Mouse (Mus musculus): ENCODE measurements around the gene Ccdc3. TPM values are rescaled to one million over a fixed set of nuclear protein-coding genes. Genes with fewer than 3 reads are reported as not detected.

Gene Ccdc3
- polyA plus RNA-seq, 1 experiment from 2014 or later, result 10.2 TPM

DNA sequence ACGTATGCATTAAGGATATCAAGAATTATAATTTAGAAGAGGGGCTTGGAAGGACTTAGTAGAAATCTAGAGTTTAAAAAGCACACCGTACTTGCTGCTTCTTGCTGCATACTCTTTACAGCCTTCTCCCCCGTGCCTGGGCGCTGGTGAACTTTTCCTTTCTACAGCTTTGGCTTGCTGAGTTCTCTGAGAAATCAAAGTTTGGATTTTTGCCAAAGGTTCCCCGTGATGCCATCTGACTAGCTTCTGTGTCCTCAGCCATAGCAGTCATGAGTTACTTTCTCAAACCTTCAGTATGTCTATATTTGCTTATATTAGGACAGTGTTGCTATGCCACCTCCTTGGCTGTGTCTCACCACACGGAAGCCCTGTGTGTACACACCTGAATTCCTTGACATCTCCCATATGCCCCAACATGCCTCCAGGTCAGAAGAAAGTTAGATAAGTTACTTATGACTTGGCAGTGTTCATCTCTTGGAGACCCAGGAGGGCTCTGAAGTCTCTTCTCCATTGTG is 57.2 kb downstream of the Ccdc3 start:
- Histone ChIP-seq H3K27me3 (replicated peaks) (no peaks in the 10 kb centered on the region), H3K4me1 (no peaks in the 10 kb centered on the region), H3K4me3 (no peak overlapping the region), H3K9me3 (replicated peaks) (no peaks in the 10 kb centered on the region), H3K27ac (no peak overlapping the region), H3K9ac (no peak overlapping the region), H3K4me2 (no peak overlapping the region), H3K36me3 (no peaks in the 10 kb centered on the region)
- 59% methylated on average over 6 of the region's 6 CpGs for WGBS (ENCODE audit: insufficient replicate concordance)
- no peak for ATAC-seq

DNA sequence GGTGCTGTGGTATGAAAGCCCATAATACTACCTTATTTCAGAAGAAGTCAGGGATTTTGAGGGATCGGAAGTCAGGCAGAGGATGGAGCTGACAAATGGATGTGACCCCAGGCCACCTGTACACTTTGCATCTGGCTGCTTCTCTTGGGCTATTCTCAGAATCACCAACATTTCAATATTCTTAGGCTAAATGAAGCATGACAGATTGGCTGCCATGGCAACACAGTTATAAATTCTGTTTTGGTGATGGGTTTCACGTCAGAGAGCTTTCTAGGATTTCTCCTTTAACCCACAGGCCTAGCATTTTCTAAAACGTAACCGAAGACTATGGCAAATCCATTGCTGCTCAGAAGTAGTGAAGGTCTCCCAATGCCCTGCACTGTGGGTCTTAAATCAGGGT is 59.9 kb downstream of the Ccdc3 start:
- H3K9ac ChIP-seq, result no peak overlapping the region
- H3K4me2 ChIP-seq, result no peak overlapping the region
- no peaks in the 10 kb centered on the region for H3K9me3 ChIP-seq (replicated peaks)
- H3K4me1 ChIP-seq, result no peaks in the 10 kb centered on the region
- no peaks in the 10 kb centered on the region for H3K36me3 ChIP-seq
- ATAC-seq, result no peak
- 72% methylated on average over 4 of the region's 4 CpGs for WGBS (ENCODE audit: insufficient replicate concordance)
- no peaks in the 10 kb centered on the region for H3K27me3 ChIP-seq (replicated peaks)
- no peak overlapping the region for H3K4me3 ChIP-seq
- no peak overlapping the region for H3K27ac ChIP-seq

DNA sequence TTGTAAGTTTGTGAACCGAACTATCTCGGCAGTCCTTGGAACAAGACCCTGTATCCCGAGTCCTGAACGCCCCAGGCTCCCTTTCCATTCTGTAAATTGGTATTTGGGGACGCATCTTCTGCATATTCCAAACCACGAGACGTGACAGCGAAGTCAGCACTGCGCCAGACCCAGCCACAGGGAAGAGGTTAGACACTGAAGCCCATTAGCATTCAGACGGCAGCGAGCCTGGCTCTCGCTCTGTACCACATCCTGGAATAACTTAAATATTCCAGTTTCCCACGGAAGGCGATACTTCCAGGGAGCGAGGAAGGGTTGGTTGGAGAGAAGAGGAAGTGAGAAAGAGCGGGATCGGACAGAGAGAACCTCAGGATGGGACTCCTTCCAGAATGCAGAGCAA is 61.7 kb downstream of the Ccdc3 start:
- no peaks in the 10 kb centered on the region for H3K27me3 ChIP-seq (replicated peaks)
- ATAC-seq, result no peak
- H3K9me3 ChIP-seq (replicated peaks), result no peaks in the 10 kb centered on the region
- H3K4me3 ChIP-seq, result no peak overlapping the region
- no peak overlapping the region for H3K9ac ChIP-seq
- 72% methylated on average over 17 of the region's 17 CpGs for whole genome bisulfite sequencing (ENCODE audit: insufficient replicate concordance)
- no peaks in the 10 kb centered on the region for H3K4me1 ChIP-seq
- no peak overlapping the region for H3K27ac ChIP-seq
- H3K36me3 ChIP-seq, result no peaks in the 10 kb centered on the region
- H3K4me2 ChIP-seq, result no peak overlapping the region

DNA sequence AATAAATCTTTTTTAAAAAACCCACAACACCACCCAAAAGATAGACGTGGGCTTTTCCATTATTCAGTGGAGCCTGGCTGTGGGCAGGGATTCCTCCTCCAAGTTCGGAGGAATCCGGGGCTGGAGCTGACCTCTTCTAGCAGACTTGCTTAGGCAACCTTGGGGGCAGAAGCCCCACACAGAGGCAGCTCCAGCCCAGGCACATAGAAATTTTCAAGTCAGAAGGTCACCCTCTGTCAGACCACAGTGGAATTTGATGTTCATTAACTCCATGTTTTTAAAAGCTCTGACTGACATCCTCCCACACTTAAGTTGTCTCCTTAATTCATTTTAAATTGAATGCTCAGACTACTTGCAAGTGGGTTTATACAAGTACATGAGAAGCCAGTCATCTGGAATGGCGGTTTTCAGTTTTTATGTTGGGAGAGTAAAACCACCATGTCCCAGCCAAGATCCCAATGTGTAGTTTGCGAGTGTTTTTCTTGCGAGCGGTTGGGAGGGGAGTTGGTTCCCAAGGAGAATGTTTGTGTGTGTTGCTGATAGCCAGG is 63.3 kb downstream of the Ccdc3 start:
- no peaks in the 10 kb centered on the region for H3K4me1 ChIP-seq
- H3K9me3 ChIP-seq (replicated peaks), result no peaks in the 10 kb centered on the region
- no peak overlapping the region for H3K9ac ChIP-seq
- H3K36me3 ChIP-seq, result no peaks in the 10 kb centered on the region
- no peak for ATAC-seq
- 69% methylated on average over 7 of the region's 7 CpGs for WGBS (ENCODE audit: insufficient replicate concordance)
- H3K4me3 ChIP-seq, result no peak overlapping the region
- H3K27ac ChIP-seq, result no peak overlapping the region
- H3K27me3 ChIP-seq (replicated peaks), result no peaks in the 10 kb centered on the region
- H3K4me2 ChIP-seq, result no peak overlapping the region

DNA sequence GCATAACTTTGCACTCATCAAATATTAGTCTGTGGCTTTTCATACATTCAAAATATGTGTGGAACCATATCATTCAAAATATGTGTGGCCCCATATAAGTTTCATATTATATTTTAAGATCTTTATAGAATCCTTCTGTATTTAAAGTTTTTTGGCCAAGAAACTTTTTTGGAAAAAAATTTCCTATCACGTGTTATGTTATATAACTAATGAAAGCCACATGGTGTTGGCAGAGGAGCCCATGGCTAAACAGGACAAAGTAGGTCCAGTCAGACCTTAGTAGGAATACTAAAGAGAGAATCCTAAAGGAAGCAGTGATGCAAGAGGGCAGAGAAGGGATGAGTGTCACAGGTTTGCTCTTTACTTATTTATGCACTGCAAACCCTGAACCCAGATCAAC is 65.6 kb downstream of the Ccdc3 start:
- Histone ChIP-seq H3K4me3 (no peak overlapping the region), H3K36me3 (no peaks in the 10 kb centered on the region), H3K4me2 (no peak overlapping the region), H3K27me3 (replicated peaks) (no peaks in the 10 kb centered on the region), H3K27ac (no peak overlapping the region), H3K9ac (no peak overlapping the region), H3K4me1 (no peaks in the 10 kb centered on the region), H3K9me3 (replicated peaks) (no peaks in the 10 kb centered on the region)
- 66% methylated on average over 1 of the region's 1 CpGs for WGBS (ENCODE audit: insufficient replicate concordance)
- no peak for ATAC-seq

DNA sequence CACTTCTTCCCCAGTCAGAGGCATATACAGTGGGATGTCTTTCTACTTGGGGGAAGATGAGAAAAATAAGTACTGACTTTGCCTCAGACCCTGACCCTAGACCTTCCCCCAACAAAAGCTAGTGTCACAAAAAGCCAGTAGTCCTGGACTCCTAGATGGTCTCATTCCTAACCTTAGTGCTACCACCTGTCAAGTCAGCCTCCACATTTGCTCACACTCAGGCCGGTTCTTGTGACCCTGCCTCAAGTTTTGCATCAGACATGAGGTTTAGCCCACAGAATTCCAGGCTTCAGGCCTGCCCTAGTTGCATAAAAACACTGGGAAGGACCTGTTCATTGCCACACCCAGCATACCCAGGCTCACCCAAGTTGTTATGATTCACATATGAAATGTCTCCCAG is 67.4 kb downstream of the Ccdc3 start:
- Histone ChIP-seq H3K4me3 (no peak overlapping the region), H3K9me3 (replicated peaks) (no peaks in the 10 kb centered on the region), H3K27ac (no peak overlapping the region), H3K36me3 (no peaks in the 10 kb centered on the region), H3K4me1 (no peaks in the 10 kb centered on the region), H3K27me3 (replicated peaks) (no peaks in the 10 kb centered on the region), H3K9ac (no peak overlapping the region), H3K4me2 (no peak overlapping the region)
- WGBS (ENCODE audit: insufficient replicate concordance), result 37% methylated on average over 1 of the region's 1 CpGs
- ATAC-seq, result no peak

DNA sequence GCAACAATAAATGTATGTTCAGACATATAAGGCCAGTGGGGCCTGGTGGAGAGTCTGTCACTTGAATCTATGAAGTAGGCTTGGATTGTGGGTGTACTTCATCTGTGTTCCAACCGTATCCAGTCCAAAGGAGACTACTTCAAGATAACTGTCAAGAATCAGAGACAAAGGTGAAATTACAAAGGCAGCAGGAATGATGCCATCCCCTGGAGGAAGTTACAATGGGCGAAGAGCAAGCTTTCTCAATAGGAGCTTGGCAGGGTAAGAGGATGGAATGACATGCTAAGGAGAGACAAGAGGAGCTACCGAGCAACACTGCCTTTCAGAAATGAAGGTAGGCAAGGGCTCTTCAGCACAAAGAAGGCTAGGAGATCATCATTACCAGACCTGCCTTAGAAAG is 69.1 kb downstream of the Ccdc3 start:
- H3K9me3 ChIP-seq (replicated peaks), result no peaks in the 10 kb centered on the region
- no peak overlapping the region for H3K4me2 ChIP-seq
- H3K27me3 ChIP-seq (replicated peaks), result no peaks in the 10 kb centered on the region
- no peak overlapping the region for H3K27ac ChIP-seq
- no peak overlapping the region for H3K9ac ChIP-seq
- H3K36me3 ChIP-seq, result no peaks in the 10 kb centered on the region
- no peak overlapping the region for H3K4me3 ChIP-seq
- H3K4me1 ChIP-seq, result no peaks in the 10 kb centered on the region
- WGBS (ENCODE audit: insufficient replicate concordance), result 66% methylated on average over 3 of the region's 3 CpGs
- ATAC-seq, result no peak

DNA sequence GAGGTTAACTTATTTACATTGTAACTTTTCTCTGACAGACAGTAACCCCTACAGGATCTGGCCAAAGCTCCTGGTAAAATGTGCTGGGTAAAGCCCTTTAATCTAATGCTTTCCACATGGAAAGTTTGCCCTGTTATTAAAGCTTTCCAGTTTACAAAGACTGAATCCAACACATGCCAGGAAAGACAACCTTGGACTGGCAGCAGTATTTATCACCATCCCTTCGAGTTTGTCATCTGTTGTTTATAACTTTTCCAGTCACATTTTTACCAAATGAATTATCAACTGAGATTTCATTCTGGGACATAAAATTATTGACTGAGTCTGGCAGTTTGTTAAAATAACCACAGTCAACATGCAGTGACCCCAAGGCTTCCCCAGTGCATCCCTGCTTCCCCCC is 77.0 kb downstream of the Ccdc3 start:
- Histone ChIP-seq H3K4me3 (no peak overlapping the region), H3K27ac (no peak overlapping the region), H3K9me3 (replicated peaks) (no peaks in the 10 kb centered on the region), H3K9ac (no peak overlapping the region), H3K36me3 (no peaks in the 10 kb centered on the region), H3K4me2 (no peak overlapping the region), H3K27me3 (replicated peaks) (no peaks in the 10 kb centered on the region), H3K4me1 (peaks cover 4% of the 10 kb centered on the region; the same call in 1 of the 2 replicates)
- 44% methylated on average over 1 of the region's 1 CpGs for WGBS (ENCODE audit: insufficient replicate concordance)
- ATAC-seq, result no peak

DNA sequence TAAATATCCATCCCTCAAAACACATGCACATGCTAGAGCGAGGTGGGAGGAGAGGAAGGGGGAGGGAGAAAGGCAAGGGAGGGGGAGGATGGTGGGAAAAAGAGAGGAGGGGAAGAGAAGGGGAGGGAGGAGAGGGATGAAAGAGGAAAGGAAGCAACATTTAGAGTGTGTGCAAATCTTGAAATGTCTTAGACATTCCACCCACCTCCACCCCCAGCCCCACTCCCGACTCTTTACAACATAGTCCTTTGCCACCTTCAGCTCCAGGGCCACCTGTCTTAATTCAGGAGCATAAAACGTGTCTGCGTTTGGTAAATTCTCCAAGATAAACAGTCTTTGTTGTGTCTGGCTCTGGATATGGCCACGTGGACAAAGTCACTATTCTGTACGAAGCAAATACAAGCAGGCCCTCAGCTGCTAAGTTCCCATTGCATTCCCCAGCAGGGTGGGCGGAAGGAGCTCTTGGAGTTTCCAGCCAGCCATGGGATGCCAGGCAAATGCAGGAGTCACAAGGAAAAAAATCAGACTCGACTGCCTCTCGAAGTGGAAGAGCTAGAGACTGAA is 77.8 kb downstream of the Ccdc3 start:
- 45% methylated on average over 9 of the region's 9 CpGs for WGBS (ENCODE audit: insufficient replicate concordance)
- Histone ChIP-seq H3K36me3 (no peaks in the 10 kb centered on the region), H3K4me2 (no peak overlapping the region), H3K9me3 (replicated peaks) (no peaks in the 10 kb centered on the region), H3K27me3 (replicated peaks) (no peaks in the 10 kb centered on the region), H3K4me3 (no peak overlapping the region), H3K4me1 (peaks cover 4% of the 10 kb centered on the region; the same call in 1 of the 2 replicates), H3K27ac (no peak overlapping the region), H3K9ac (no peak overlapping the region)
- no peak for ATAC-seq

DNA sequence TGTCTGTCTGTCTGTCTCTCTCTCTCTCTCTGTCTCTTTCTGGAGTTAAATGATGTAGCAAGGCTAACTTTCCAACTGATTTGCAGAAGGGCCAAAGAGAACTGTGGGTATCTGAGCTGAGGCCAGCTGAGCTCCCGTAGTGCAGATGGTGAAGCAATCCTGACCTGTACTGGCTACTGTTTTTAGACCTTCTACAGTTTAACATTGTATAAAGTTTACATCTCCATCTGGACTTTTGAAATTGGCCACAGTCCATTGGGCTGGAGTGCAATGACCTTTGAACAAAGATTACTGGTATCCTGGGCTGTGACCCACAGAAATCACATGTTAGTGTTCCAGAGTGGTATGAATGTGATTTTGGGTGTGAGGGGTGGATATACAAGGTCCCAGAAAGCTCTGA is 81.6 kb downstream of the Ccdc3 start:
- Histone ChIP-seq H3K4me2 (no peak overlapping the region), H3K36me3 (no peaks in the 10 kb centered on the region), H3K27me3 (replicated peaks) (no peaks in the 10 kb centered on the region), H3K9ac (no peak overlapping the region), H3K4me1 (peaks cover 4% of the 10 kb centered on the region; the same call in 1 of the 2 replicates), H3K4me3 (no peak overlapping the region), H3K9me3 (replicated peaks) (no peaks in the 10 kb centered on the region), H3K27ac (no peak overlapping the region)
- no peak for ATAC-seq
- 56% methylated on average over 1 of the region's 1 CpGs for WGBS (ENCODE audit: insufficient replicate concordance)

DNA sequence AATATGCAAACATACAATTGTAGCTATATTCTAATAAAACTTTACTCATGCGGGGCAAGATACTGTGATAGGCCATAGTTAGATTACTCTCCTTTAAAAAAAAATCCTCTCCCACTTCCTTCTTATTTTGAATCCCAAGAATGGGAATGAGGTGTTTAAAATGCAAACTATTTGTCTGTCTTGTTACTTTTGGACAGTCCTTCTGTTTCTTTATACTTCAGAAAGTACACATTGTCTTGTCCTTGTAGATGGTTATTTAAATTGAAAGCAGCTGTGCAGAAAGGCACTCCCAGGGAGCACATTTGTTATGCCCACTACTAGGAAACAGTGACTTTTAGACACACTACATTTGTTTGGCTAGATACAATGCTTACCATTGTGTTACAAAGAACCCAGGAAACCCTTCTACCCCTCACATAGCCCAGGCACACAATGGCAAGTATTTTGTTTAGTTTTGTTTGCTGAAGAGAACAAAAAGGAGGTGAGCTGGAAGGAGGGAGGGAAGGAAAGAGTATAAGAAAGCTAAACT is 82.3 kb downstream of the Ccdc3 start:
- Histone ChIP-seq H3K4me1 (peaks cover 4% of the 10 kb centered on the region; the same call in 1 of the 2 replicates), H3K4me3 (no peak overlapping the region), H3K27ac (no peak overlapping the region), H3K36me3 (no peaks in the 10 kb centered on the region), H3K9me3 (replicated peaks) (no peaks in the 10 kb centered on the region), H3K27me3 (replicated peaks) (no peaks in the 10 kb centered on the region), H3K4me2 (no peak overlapping the region), H3K9ac (no peak overlapping the region)
- no peak for ATAC-seq
- 58% methylated on average over 1 of the region's 1 CpGs for WGBS (ENCODE audit: insufficient replicate concordance)

DNA sequence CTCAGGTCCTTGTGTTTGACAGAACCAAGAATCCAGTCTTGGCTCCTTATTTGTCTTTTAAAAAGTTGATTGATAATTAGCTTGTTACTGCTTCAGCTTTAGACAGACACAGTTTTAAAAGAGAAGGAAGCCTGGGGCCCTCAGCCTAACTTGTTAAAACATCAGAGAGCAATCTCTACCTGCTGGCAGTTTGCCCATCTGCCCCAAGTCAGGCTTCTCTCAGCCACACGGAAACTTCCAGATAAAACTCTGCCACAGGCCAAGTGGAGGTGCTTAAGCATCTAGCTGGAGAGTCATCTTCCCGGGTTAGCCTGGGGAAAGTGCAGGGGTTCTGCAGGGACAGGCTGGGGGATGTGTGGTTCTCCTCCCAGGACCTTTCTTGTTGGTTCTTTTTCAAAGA is 85.0 kb downstream of the Ccdc3 start:
- no peak for ATAC-seq

More for the DNA sequence above, 85.0 kb downstream of the Ccdc3 start:
- Histone ChIP-seq H3K36me3 (no peaks in the 10 kb centered on the region), H3K9me3 (replicated peaks) (no peaks in the 10 kb centered on the region), H3K4me3 (no peak overlapping the region), H3K4me2 (no peak overlapping the region), H3K4me1 (peaks cover 4% of the 10 kb centered on the region; the same call in 1 of the 2 replicates), H3K9ac (no peak overlapping the region), H3K27ac (no peak overlapping the region), H3K27me3 (replicated peaks) (no peaks in the 10 kb centered on the region)
- WGBS (ENCODE audit: insufficient replicate concordance), result 57% methylated on average over 2 of the region's 2 CpGs

All from liver, embryonic 12.5 days (tissue).